ENCODE assay signal across 8 mouse cellular contexts in the genomic region with DNA sequence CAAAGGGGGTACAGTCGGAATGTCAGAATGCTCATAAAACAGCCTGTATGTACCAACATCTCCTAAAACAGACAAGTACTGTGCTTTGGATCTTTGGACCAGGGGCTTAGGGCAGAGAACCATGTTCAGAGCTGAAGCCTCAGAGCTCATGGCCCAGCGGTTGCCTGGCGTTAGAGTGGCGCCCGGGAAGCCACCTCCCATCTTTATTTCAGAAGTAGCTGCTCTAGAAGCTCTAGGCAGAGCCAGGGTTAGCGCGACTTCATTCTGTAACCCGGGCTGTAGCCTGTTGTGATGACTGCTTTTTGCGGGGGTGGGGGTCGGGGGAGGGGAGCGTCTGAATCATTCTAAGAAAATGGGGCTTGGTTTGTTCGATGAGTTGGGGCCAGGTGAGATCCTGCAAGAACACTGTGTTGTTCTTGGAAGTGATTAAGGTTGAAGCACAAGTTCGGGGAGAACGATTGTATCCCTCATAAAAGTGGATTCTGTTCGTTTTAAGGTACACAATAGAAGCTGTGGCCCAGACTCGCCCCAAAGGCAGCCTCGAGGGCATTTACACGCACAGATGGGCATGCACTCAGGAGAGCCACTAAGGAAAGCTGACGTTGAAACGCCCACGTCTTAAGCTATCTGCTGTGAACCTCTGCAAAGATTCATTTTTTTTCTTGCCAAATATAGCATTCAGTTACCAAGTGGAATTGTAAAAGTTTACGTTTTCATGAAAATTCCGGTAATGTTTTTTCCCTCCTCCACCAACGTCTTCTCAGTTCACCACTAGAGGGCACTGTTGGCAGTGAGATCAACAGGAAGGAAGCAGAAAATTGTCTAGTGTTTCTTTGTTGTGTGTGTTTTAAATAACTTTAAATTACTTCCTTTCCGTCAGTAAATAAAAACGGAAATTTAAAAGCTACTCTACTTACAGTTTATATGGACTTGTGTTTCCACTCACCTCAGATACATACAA.
DNase-seq lines count a peak whose midpoint lies in the region; ATAC-seq and TF ChIP-seq lines count a peak whose summit lies in the region.

No protein-coding gene starts in this region.

- TF ChIP-seq RAD21 in CH12.LX (IDR thresholded peaks at IDR 0.05; ENCODE audit: low read depth, low read length): peak; percentile 93

- TF ChIP-seq EP300 in CH12.LX (IDR thresholded peaks at IDR 0.05; ENCODE audit: low read length): no peak

- ATAC-seq in heart, embryonic 15.5 days (replicated peaks; ENCODE audit: insufficient number of reproducible peaks, insufficient read depth, low FRiP score, low read depth): no peak

- peak; percentile 68 for DNase-seq in gastrocnemius, adult 18-20 months (ENCODE audit: low spot score)
- DNase-seq in gastrocnemius, postnatal 14 days: no peak
- peak; percentile 75 for DNase-seq in CH12.LX (ENCODE audit: extremely low read depth)
- DNase-seq in cerebellum, postnatal 14 days: peak; percentile 79 to 81
- DNase-seq in kidney, postnatal 4 days: peak; percentile 70 to 79
- DNase-seq in spleen, adult 2 months (ENCODE audit: low read depth in 1 of 2, low spot score in 2 of 2): peak; percentile 40 to 43

- peaks cover 0 to 8% of the 10 kb centered on the region in 2 experiments; a peak in 2 of 4 replicates for H3K4me1 ChIP-seq in CH12.LX (ENCODE audit: control insufficient read depth in 1 of 2, insufficient read depth in 2 of 2)
- H3K4me1 ChIP-seq in heart, embryonic 15.5 days (replicated peaks): peaks cover 3% of the 10 kb centered on the region; the same call in 1 of the 2 replicates
- peaks cover 19% of the 10 kb centered on the region for H3K4me1 ChIP-seq in megakaryocyte, embryonic 14.5 days
- no peaks in the 10 kb centered on the region for H3K4me1 ChIP-seq in spleen, adult 2 months (ENCODE audit: control insufficient read depth, insufficient read depth, insufficient read length)

- no peaks in the 10 kb centered on the region for H3K27me3 ChIP-seq in CH12.LX (replicated peaks)
- peaks cover 6% of the 10 kb centered on the region; the same call in 1 of the 2 replicates for H3K27me3 ChIP-seq in heart, embryonic 15.5 days
- H3K27me3 ChIP-seq in megakaryocyte, embryonic 14.5 days (replicated peaks): peaks cover 10% of the 10 kb centered on the region
- no peaks in the 10 kb centered on the region for H3K27me3 ChIP-seq in spleen, adult 2 months (ENCODE audit: control insufficient read depth, insufficient read depth, low read length)

- in situ Hi-C loops in CH12.LX (cut with MboI; ENCODE audit: low pct_ligation_motif_present, low pct_unique_long_range_greater_than_20kb, low sequenced_read_pairs): loop anchor here (10.0 kb wide), 1 partner anchor 435 kb away; no protein-coding TSS in a partner anchor

- WGBS in heart, embryonic 15.5 days: 42% methylated on average over 26 of the region's 26 CpGs
- 46% methylated on average over 26 of the region's 26 CpGs for WGBS in spleen, adult 2 months

- H3K9me3 ChIP-seq in CH12.LX (replicated peaks; ENCODE audit: low read length): peaks cover 9% of the 10 kb centered on the region
- no peaks in the 10 kb centered on the region for H3K9me3 ChIP-seq in heart, embryonic 15.5 days (replicated peaks)
- H3K9me3 ChIP-seq in megakaryocyte, embryonic 14.5 days: peaks cover 2% of the 10 kb centered on the region; the same call in 1 of the 2 replicates

- H3K79me2 ChIP-seq in CH12.LX (replicated peaks; ENCODE audit: control insufficient read depth, extremely low read depth, insufficient read depth, poor library complexity, severe bottlenecking): no peaks in the 10 kb centered on the region

- peak overlapping the region; percentile 37; the same call in 1 of the 2 replicates for H3K4me2 ChIP-seq in CH12.LX (ENCODE audit: insufficient read depth, low read depth, poor library complexity, severe bottlenecking)
- 0 out of 2 replicates have a peak overlapping the region, but pooled peaks have one; percentile 14 for H3K4me2 ChIP-seq in heart, embryonic 15.5 days

- H3K27ac ChIP-seq in CH12.LX (ENCODE audit: insufficient read depth, low read depth): no peak overlapping the region
- no peak overlapping the region for H3K27ac ChIP-seq in heart, embryonic 15.5 days
- no peak overlapping the region for H3K27ac ChIP-seq in spleen, adult 2 months (ENCODE audit: insufficient read depth, low read length)

- H3K9ac ChIP-seq in CH12.LX (ENCODE audit: insufficient read depth, low read depth): no peak overlapping the region
- H3K9ac ChIP-seq in heart, embryonic 15.5 days: no peak overlapping the region

- no peaks in the 10 kb centered on the region for H3K36me3 ChIP-seq in CH12.LX (replicated peaks in 1 of 2; ENCODE audit: control insufficient read depth in 1 of 2, insufficient read depth in 1 of 2, low read length in 1 of 2)
- H3K36me3 ChIP-seq in heart, embryonic 15.5 days: no peaks in the 10 kb centered on the region
- H3K36me3 ChIP-seq in megakaryocyte, embryonic 14.5 days (replicated peaks; ENCODE audit: low read length): no peaks in the 10 kb centered on the region
- H3K36me3 ChIP-seq in spleen, adult 2 months (ENCODE audit: control insufficient read depth, insufficient read depth, low read length): no peaks in the 10 kb centered on the region

- TF ChIP-seq CTCF in CH12.LX (conservative IDR thresholded peaks at IDR 0.05 in 1 of 2, IDR thresholded peaks at IDR 0.05 in 1 of 2; ENCODE audit: low read depth in 2 of 2, low read length in 2 of 2): peak; percentile 67 to 85
- TF ChIP-seq CTCF in spleen, adult 2 months (IDR thresholded peaks at IDR 0.05; ENCODE audit: extremely low read depth, insufficient read depth, insufficient read length, insufficient replicate concordance): peak; percentile 33; the same call in 1 of the 2 replicates

- no peak for TF ChIP-seq POLR2A in CH12.LX (IDR thresholded peaks at IDR 0.05; ENCODE audit: low read depth, low read length)
- no peak for TF ChIP-seq POLR2A in spleen, adult 2 months (IDR thresholded peaks at IDR 0.05; ENCODE audit: low read depth, low read length)

- intact Hi-C loops in gastrocnemius, postnatal 14 days (cut with DNase I; ENCODE audit: low total_unique reads): loop anchor here (10.0 kb wide), 1 partner anchor 455 kb away; no protein-coding TSS in a partner anchor

- no peak overlapping the region for H3K4me3 ChIP-seq in CH12.LX (replicated peaks in 1 of 3; ENCODE audit: low read depth in 2 of 3, low read length in 2 of 3, poor library complexity in 1 of 3)
- no peak overlapping the region for H3K4me3 ChIP-seq in heart, embryonic 15.5 days
- peak overlapping the region; percentile 89 for H3K4me3 ChIP-seq in megakaryocyte, embryonic 14.5 days (replicated peaks)
- no peak overlapping the region for H3K4me3 ChIP-seq in spleen, adult 2 months (ENCODE audit: extremely low read depth, insufficient read depth, insufficient read length)

- dilution Hi-C loops in CH12.LX (cut with MboI; ENCODE audit: extremely low pct_ligation_motif_present, extremely low pct_unique_long_range_greater_than_20kb, low sequenced_read_pairs): no loop called here

TF ChIP-seq in CH12.LX, 34 proteins besides CTCF, POLR2A, EP300 and RAD21:
- TF ChIP-seq MYC (IDR thresholded peaks at IDR 0.05; ENCODE audit: low read depth, low read length): no peak
- TF ChIP-seq USF1 (IDR thresholded peaks at IDR 0.05; ENCODE audit: low read depth, low read length): no peak
- no peak for TF ChIP-seq UBTF (IDR thresholded peaks at IDR 0.05; ENCODE audit: low read depth, low read length)
- peak; percentile 75 for TF ChIP-seq SMC3 (IDR thresholded peaks at IDR 0.05; ENCODE audit: low read depth, low read length)
- TF ChIP-seq POLR2AphosphoS2 (IDR thresholded peaks at IDR 0.05; ENCODE audit: low read depth, low read length): no peak
- TF ChIP-seq JUND (conservative IDR thresholded peaks at IDR 0.05; ENCODE audit: low read depth, low read length): peak; percentile 38; the same call in 1 of the 2 replicates
